Mouse (Mus musculus) neural tube, embryonic 12.5 days (tissue): ENCODE measurements around the gene Igfbp5. TPM values are rescaled to one million over a fixed set of nuclear protein-coding genes. Genes with fewer than 3 reads are reported as not detected.

Experiments
- ATAC-seq: fragments of 200-750 bp; cut with Nextera tagmentation; 2 replicates; pipeline ENCODE4 v1.8.0; 2017; ENCODE audit warnings: low read depth, mild to moderate bottlenecking, moderate TSS enrichment, moderate library complexity; ENCODE audit not compliant: low FRiP score
- H3K27ac ChIP-seq: fragments of 300-500 bp; sonication (generic); 2 replicates; pipeline ENCODE4 v1.5.1; 2016
- H3K27me3 ChIP-seq: fragments of 300-500 bp; sonication (generic); replicated peaks from 2 replicates; pipeline ENCODE4 v1.6.1; 2016; ENCODE audit warnings: mild to moderate bottlenecking
- H3K36me3 ChIP-seq: fragments of 300-500 bp; sonication (generic); 2 replicates; pipeline ENCODE4 v1.6.1; 2016; ENCODE audit warnings: mild to moderate bottlenecking
- H3K4me1 ChIP-seq: fragments of 300-500 bp; sonication (generic); 2 replicates; pipeline ENCODE4 v1.6.1; 2016
- H3K4me2 ChIP-seq: fragments of 300-500 bp; sonication (generic); replicated peaks from 2 replicates; pipeline ENCODE4 v1.6.1; 2016; ENCODE audit warnings: mild to moderate bottlenecking
- H3K4me3 ChIP-seq: fragments of 300-500 bp; sonication (generic); 2 replicates; pipeline ENCODE4 v1.5.1; 2016
- H3K9ac ChIP-seq: fragments of 300-500 bp; sonication (generic); 2 replicates; pipeline ENCODE4 v1.6.1; 2016; ENCODE audit warnings: mild to moderate bottlenecking
- H3K9me3 ChIP-seq: fragments of 300-500 bp; sonication (generic); 2 replicates; pipeline ENCODE4 v1.6.1; 2016; ENCODE audit warnings: mild to moderate bottlenecking
- WGBS: fragments of 180-500 bp; shearing (Covaris S2); methylation state at CpG from one replicate; pipeline ENCODE4 v1.1.7; 2016; 5-methylcytosine and 5-hydroxymethylcytosine counted together
- polyA plus RNA-seq: library from polyadenylated mRNA; unstranded; fragments of >200 nt; fragmentation: Nextera tagmentation; extraction: Ambion mirVana; gene quantifications from 2 replicates; pipeline ENCODE4 v1.2.1, GENCODE M21; 2016

The Igfbp5 gene
- polyA plus RNA-seq, 1 experiment from 2014 or later: 150 TPM

GRCm38 (mm10) chr1:72832715-72833153 lies 42.0 kb downstream of the Igfbp5 start:
- peaks cover 12% of the 10 kb centered on the region for H3K4me1 ChIP-seq
- H3K36me3 ChIP-seq: peaks cover 48% of the 10 kb centered on the region
- 58% methylated on average over 3 of the region's 3 CpGs for WGBS
- no peak for ATAC-seq
- H3K9ac ChIP-seq: no peak overlapping the region
- no peaks in the 10 kb centered on the region for H3K27me3 ChIP-seq
- H3K4me3 ChIP-seq: no peak overlapping the region
- no peak overlapping the region for H3K27ac ChIP-seq
- no peaks in the 10 kb centered on the region for H3K9me3 ChIP-seq
- H3K4me2 ChIP-seq: no peak overlapping the region

GRCm38 (mm10) chr1:72830485-72830884 lies 44.2 kb downstream of the Igfbp5 start:
- no peaks in the 10 kb centered on the region for H3K27me3 ChIP-seq
- no peak overlapping the region for H3K27ac ChIP-seq
- H3K9ac ChIP-seq: no peak overlapping the region
- H3K4me2 ChIP-seq: no peak overlapping the region
- WGBS: 96% methylated on average over 2 of the region's 2 CpGs
- H3K36me3 ChIP-seq: peaks cover 40% of the 10 kb centered on the region
- peaks cover 27% of the 10 kb centered on the region for H3K4me1 ChIP-seq
- ATAC-seq: no peak
- H3K9me3 ChIP-seq: no peaks in the 10 kb centered on the region
- H3K4me3 ChIP-seq: no peak overlapping the region

- Histone ChIP-seq H3K9me3 (no peaks in the 10 kb centered on the region), H3K4me3 (no peak overlapping the region), H3K36me3 (peaks cover 35% of the 10 kb centered on the region; the same call in 1 of the 2 replicates), H3K27ac (no peak overlapping the region), H3K27me3 (no peaks in the 10 kb centered on the region), H3K4me2 (no peak overlapping the region), H3K9ac (no peak overlapping the region), H3K4me1 (peaks cover 30% of the 10 kb centered on the region)
- ATAC-seq: no peak
- WGBS: 97% methylated on average over 5 of the region's 5 CpGs
These were observed 45.8 kb downstream of the Igfbp5 start for GRCm38 (mm10) chr1:72828843-72829242.

GRCm38 (mm10) chr1:72827411-72828315 lies 47.0 kb downstream of the Igfbp5 start:
- H3K4me1 ChIP-seq: peaks cover 31% of the 10 kb centered on the region
- H3K4me3 ChIP-seq: peak overlapping the region; percentile 82

GRCm38 (mm10) chr1:72826931-72827330 lies 47.8 kb downstream of the Igfbp5 start:
- Histone ChIP-seq H3K4me3 (peak overlapping the region; percentile 82), H3K4me1 (peaks cover 31% of the 10 kb centered on the region), H3K9ac (peak overlapping the region; percentile 87), H3K36me3 (peaks cover 28% of the 10 kb centered on the region; the same call in 1 of the 2 replicates), H3K9me3 (no peaks in the 10 kb centered on the region), H3K4me2 (peak overlapping the region; percentile 93), H3K27me3 (no peaks in the 10 kb centered on the region), H3K27ac (peak overlapping the region; percentile 76)
- 0 out of 2 replicates have a peak, but pooled peaks have one; percentile 2 for ATAC-seq
- WGBS: 2% methylated on average over 7 of the region's 7 CpGs

More at GRCm38 (mm10) chr1:72827411-72828315, 47.0 kb downstream of the Igfbp5 start:
- Histone ChIP-seq H3K4me2 (peak overlapping the region; percentile 93), H3K27me3 (no peaks in the 10 kb centered on the region), H3K27ac (peak overlapping the region; percentile 76; the same call in 1 of the 2 replicates), H3K9me3 (no peaks in the 10 kb centered on the region), H3K36me3 (peaks cover 28% of the 10 kb centered on the region; the same call in 1 of the 2 replicates), H3K9ac (peak overlapping the region; percentile 87)
- ATAC-seq: peak; percentile 23
- 13% methylated on average over 12 of the region's 12 CpGs for WGBS

GRCm38 (mm10) chr1:72826446-72826845 lies 48.2 kb downstream of the Igfbp5 start:
- 0 out of 2 replicates have a peak, but pooled peaks have one; percentile 2 for ATAC-seq
- H3K4me3 ChIP-seq: peak overlapping the region; percentile 82
- H3K4me1 ChIP-seq: peaks cover 31% of the 10 kb centered on the region
- H3K27ac ChIP-seq: peak overlapping the region; percentile 76
- no peaks in the 10 kb centered on the region for H3K27me3 ChIP-seq
- no peaks in the 10 kb centered on the region for H3K9me3 ChIP-seq
- peaks cover 28% of the 10 kb centered on the region; the same call in 1 of the 2 replicates for H3K36me3 ChIP-seq
- H3K9ac ChIP-seq: peak overlapping the region; percentile 87
- H3K4me2 ChIP-seq: peak overlapping the region; percentile 93
- WGBS: under 1% methylated on average over 6 of the region's 6 CpGs

GRCm38 (mm10) chr1:72825921-72826320 lies 48.8 kb downstream of the Igfbp5 start:
- Histone ChIP-seq H3K4me2 (peak overlapping the region; percentile 93), H3K36me3 (peaks cover 23% of the 10 kb centered on the region; the same call in 1 of the 2 replicates), H3K9me3 (no peaks in the 10 kb centered on the region), H3K4me3 (peak overlapping the region; percentile 82), H3K27me3 (no peaks in the 10 kb centered on the region), H3K4me1 (peaks cover 31% of the 10 kb centered on the region), H3K9ac (peak overlapping the region; percentile 87), H3K27ac (peak overlapping the region; percentile 76; the same call in 1 of the 2 replicates)
- WGBS: under 1% methylated on average over 4 of the region's 4 CpGs
- no peak for ATAC-seq

- no peak; the same call in 1 of the 2 replicates for ATAC-seq
- Histone ChIP-seq H3K36me3 (peaks cover 17% of the 10 kb centered on the region; the same call in 1 of the 2 replicates), H3K4me2 (peak overlapping the region; percentile 93), H3K27me3 (no peaks in the 10 kb centered on the region), H3K4me1 (peaks cover 31% of the 10 kb centered on the region), H3K4me3 (peak overlapping the region; percentile 82), H3K9me3 (no peaks in the 10 kb centered on the region), H3K27ac (no peak overlapping the region), H3K9ac (peak overlapping the region; percentile 87)
- WGBS: under 1% methylated on average over 20 of the region's 20 CpGs
These were observed 49.4 kb downstream of the Igfbp5 start for GRCm38 (mm10) chr1:72825286-72825685.

GRCm38 (mm10) chr1:72824707-72825101 lies 50.0 kb downstream of the Igfbp5 start:
- Histone ChIP-seq H3K4me1 (peaks cover 31% of the 10 kb centered on the region), H3K4me2 (peak overlapping the region; percentile 93), H3K27ac (peak overlapping the region; percentile 74), H3K4me3 (peak overlapping the region; percentile 82), H3K9ac (peak overlapping the region; percentile 87), H3K9me3 (no peaks in the 10 kb centered on the region), H3K27me3 (no peaks in the 10 kb centered on the region), H3K36me3 (peaks cover 11% of the 10 kb centered on the region; the same call in 1 of the 2 replicates)
- ATAC-seq: peak; percentile 60
- under 1% methylated on average over 37 of the region's 37 CpGs for WGBS

- under 1% methylated on average over 49 of the region's 58 CpGs for WGBS
- Histone ChIP-seq H3K4me3 (peak within 1 kb of the TSS; percentile 82), H3K4me2 (peak within 1 kb of the TSS; percentile 93), H3K27me3 (no peaks in the 10 kb centered on the region), H3K9ac (peak within 1 kb of the TSS; percentile 87), H3K9me3 (no peaks in the 10 kb centered on the region), H3K27ac (peak within 1 kb of the TSS; percentile 74), H3K4me1 (peaks cover 31% of the 10 kb centered on the region), H3K36me3 (peaks cover 5% of the 10 kb centered on the region; the same call in 1 of the 2 replicates)
- peak; percentile 75 for ATAC-seq
These were observed 50.7 kb downstream of the Igfbp5 start, which contains the start of gene Igfbp2 for GRCm38 (mm10) chr1:72823751-72824706. Gene Igfbp2, plus strand, starts transcription at chr1:72824503.

- WGBS: 53% methylated on average over 10 of the region's 10 CpGs
- Histone ChIP-seq H3K4me2 (no peak overlapping the region), H3K27ac (no peak overlapping the region), H3K36me3 (no peaks in the 10 kb centered on the region), H3K4me3 (no peak overlapping the region), H3K4me1 (peaks cover 25% of the 10 kb centered on the region), H3K27me3 (no peaks in the 10 kb centered on the region), H3K9me3 (no peaks in the 10 kb centered on the region), H3K9ac (no peak overlapping the region)
- no peak for ATAC-seq
These were observed 51.8 kb downstream of the Igfbp5 start for GRCm38 (mm10) chr1:72822893-72823292.
